Mouse (Mus musculus) brain, embryonic 14.5 days (tissue): Measurements from ENCODE around the gene Map2k1.

ENCODE experiments used
- CTCF ChIP-seq: fragments of 200-500 bp; IDR thresholded peaks from 2 replicates; pipeline ENCODE4 v1.5.1; 2012; ENCODE audit warnings: inconsistent platforms, mild to moderate bottlenecking, moderate library complexity, borderline replicate concordance; ENCODE audit not compliant: insufficient read depth, insufficient read length; ENCODE audit errors: extremely low read depth
- POLR2A ChIP-seq: fragments of 200-500 bp; IDR thresholded peaks from 2 replicates; pipeline ENCODE4 v1.6.1; 2012; ENCODE audit warnings: mild to moderate bottlenecking, inconsistent platforms, borderline replicate concordance; ENCODE audit not compliant: poor library complexity, insufficient read depth, insufficient read length, severe bottlenecking; ENCODE audit errors: extremely low read depth

DNA sequence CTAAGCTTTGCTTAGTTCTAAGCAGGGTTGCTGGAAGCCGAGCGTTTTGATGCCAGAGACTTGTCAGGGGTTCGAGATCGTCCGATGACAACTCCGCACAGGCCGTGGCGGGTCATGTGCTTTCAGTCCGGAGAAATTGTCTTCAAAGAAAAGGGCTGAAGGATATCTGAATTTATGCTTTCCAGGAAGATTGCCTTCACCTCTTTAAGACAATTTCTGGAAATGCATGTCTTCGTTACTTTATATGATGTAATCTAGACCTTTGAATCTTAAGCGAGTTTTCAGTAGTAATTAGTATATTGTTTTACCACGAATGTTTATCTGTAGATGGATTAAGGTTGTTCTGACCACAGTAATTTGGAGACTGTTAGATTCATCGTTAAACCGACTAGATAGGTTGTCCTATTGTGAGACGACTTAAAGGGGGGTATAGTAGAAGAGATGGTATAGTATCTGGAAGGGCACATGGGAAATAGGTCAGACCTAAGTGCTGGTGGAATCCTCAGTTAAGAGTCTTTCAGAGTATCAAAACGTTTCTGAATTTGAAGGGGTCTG, 79.7 kb downstream of the Map2k1 start:
- TF ChIP-seq CTCF (no peak), POLR2A (no peak)
